Mouse (Mus musculus) intestine, embryonic 16.5 days (tissue): ENCODE results near the gene Gdpgp1. TPM values are rescaled to one million over a fixed set of nuclear protein-coding genes. Genes with fewer than 3 reads are reported as not detected.
A peak's percentile ranks its signal among the peaks of the same experiment; 100 is the strongest.

Experiments used
- ATAC-seq: fragments of 200-750 bp; cut with Nextera tagmentation; 2 replicates; pipeline ENCODE4 v1.8.0; 2017; ENCODE audit warnings: moderate TSS enrichment, moderate library complexity
- H3K27ac ChIP-seq: fragments of 300-500 bp; sonication (generic); 2 replicates; pipeline ENCODE4 v1.5.1; 2014; ENCODE audit warnings: mild to moderate bottlenecking, low read length
- H3K27me3 ChIP-seq: fragments of 300-500 bp; sonication (generic); replicated peaks from 2 replicates; pipeline ENCODE4 v1.6.1; 2014; ENCODE audit warnings: low read length, control low read depth, mixed read lengths; ENCODE audit not compliant: control insufficient read depth, insufficient read depth
- H3K36me3 ChIP-seq: fragments of 300-500 bp; sonication (generic); 2 replicates; pipeline ENCODE4 v1.6.1; 2014; ENCODE audit warnings: low read length, control low read depth; ENCODE audit not compliant: control insufficient read depth, insufficient read depth
- H3K4me1 ChIP-seq: fragments of 300-500 bp; sonication (generic); 2 replicates; pipeline ENCODE4 v1.6.1; 2014; ENCODE audit warnings: low read length, control low read depth, mixed read lengths; ENCODE audit not compliant: control insufficient read depth, insufficient read depth
- H3K4me2 ChIP-seq: fragments of 300-500 bp; sonication (generic); 2 replicates; pipeline ENCODE4 v1.6.1; 2014; ENCODE audit warnings: low read depth, low read length, control low read depth
- H3K4me3 ChIP-seq: fragments of 300-500 bp; sonication (generic); 2 replicates; pipeline ENCODE4 v1.5.1; 2014; ENCODE audit warnings: mild to moderate bottlenecking, low read length
- H3K9ac ChIP-seq: fragments of 300-500 bp; sonication (generic); 2 replicates; pipeline ENCODE4 v1.6.1; 2014; ENCODE audit warnings: low read depth, low read length
- H3K9me3 ChIP-seq: fragments of 300-500 bp; sonication (generic); 2 replicates; pipeline ENCODE4 v1.6.1; 2016; ENCODE audit warnings: low read length, control low read depth; ENCODE audit not compliant: control insufficient read depth
- WGBS: fragments of 180-500 bp; shearing (Covaris S2); extraction: QIAGEN DNeasy Blood & Tissue Kit; methylation state at CpG from one replicate; pipeline ENCODE4 v1.1.7; 2014; 5-methylcytosine and 5-hydroxymethylcytosine counted together
- polyA plus RNA-seq: library from polyadenylated mRNA; unstranded; fragments of >200 nt; fragmentation: Nextera tagmentation; extraction: Ambion mirVana; gene quantifications from 2 replicates; pipeline ENCODE4 v1.2.1, GENCODE M21; 2015

Gdpgp1 gene
- polyA plus RNA-seq, 1 experiment from 2014 or later = 7.6 TPM

- Histone ChIP-seq H3K27me3 (no peaks in the 10 kb centered on the region), H3K27ac (no peak overlapping the region), H3K9ac (no peak overlapping the region), H3K4me2 (no peak overlapping the region), H3K4me3 (no peak overlapping the region), H3K36me3 (0 out of 2 replicates have a peak, but pooled peaks cover 15% of the 10 kb centered on the region), H3K9me3 (no peaks in the 10 kb centered on the region), H3K4me1 (0 out of 2 replicates have a peak, but pooled peaks cover 2% of the 10 kb centered on the region)
- 31% methylated on average over 4 of the region's 4 CpGs for WGBS
- ATAC-seq = peak; percentile 77
Measured at GRCm38 (mm10) chr7:80215398-80215797, 17.3 kb upstream of the Gdpgp1 start.

- Histone ChIP-seq H3K27ac (no peak overlapping the region), H3K4me1 (0 out of 2 replicates have a peak, but pooled peaks cover 2% of the 10 kb centered on the region), H3K4me2 (no peak overlapping the region), H3K4me3 (no peak overlapping the region), H3K9ac (no peak overlapping the region), H3K27me3 (no peaks in the 10 kb centered on the region), H3K36me3 (0 out of 2 replicates have a peak, but pooled peaks cover 15% of the 10 kb centered on the region), H3K9me3 (no peaks in the 10 kb centered on the region)
- WGBS = 82% methylated on average over 8 of the region's 8 CpGs
- ATAC-seq = no peak
Measured at GRCm38 (mm10) chr7:80216566-80216965, 16.1 kb upstream of the Gdpgp1 start.

GRCm38 (mm10) chr7:80218666-80219065 lies 14.0 kb upstream of the Gdpgp1 start:
- H3K4me1 ChIP-seq = 0 out of 2 replicates have a peak, but pooled peaks cover 2% of the 10 kb centered on the region
- no peaks in the 10 kb centered on the region for H3K27me3 ChIP-seq
- 0 out of 2 replicates have a peak, but pooled peaks cover 15% of the 10 kb centered on the region for H3K36me3 ChIP-seq
- H3K9ac ChIP-seq = no peak overlapping the region
- H3K4me2 ChIP-seq = no peak overlapping the region
- no peak for ATAC-seq
- no peaks in the 10 kb centered on the region for H3K9me3 ChIP-seq
- no peak overlapping the region for H3K27ac ChIP-seq
- WGBS = 89% methylated on average over 9 of the region's 9 CpGs
- H3K4me3 ChIP-seq = no peak overlapping the region

GRCm38 (mm10) chr7:80220237-80220797 lies 12.3 kb upstream of the Gdpgp1 start:
- Histone ChIP-seq H3K9me3 (no peaks in the 10 kb centered on the region), H3K9ac (no peak overlapping the region), H3K27me3 (no peaks in the 10 kb centered on the region), H3K4me2 (no peak overlapping the region), H3K4me3 (no peak overlapping the region), H3K36me3 (peaks cover 22% of the 10 kb centered on the region; the same call in 1 of the 2 replicates), H3K4me1 (0 out of 2 replicates have a peak, but pooled peaks cover under 1% of the 10 kb centered on the region), H3K27ac (no peak overlapping the region)
- no peak for ATAC-seq
- WGBS = 94% methylated on average over 9 of the region's 9 CpGs

- H3K9me3 ChIP-seq = no peaks in the 10 kb centered on the region
- WGBS = 83% methylated on average over 4 of the region's 4 CpGs
- no peaks in the 10 kb centered on the region for H3K4me1 ChIP-seq
- H3K36me3 ChIP-seq = peaks cover 22% of the 10 kb centered on the region; the same call in 1 of the 2 replicates
- no peak overlapping the region for H3K4me2 ChIP-seq
- no peaks in the 10 kb centered on the region for H3K27me3 ChIP-seq
- no peak for ATAC-seq
- H3K9ac ChIP-seq = no peak overlapping the region
- no peak overlapping the region for H3K4me3 ChIP-seq
- H3K27ac ChIP-seq = no peak overlapping the region
Measured at GRCm38 (mm10) chr7:80221179-80221750, 11.4 kb upstream of the Gdpgp1 start.

- Histone ChIP-seq H3K9ac (no peak overlapping the region), H3K9me3 (no peaks in the 10 kb centered on the region), H3K36me3 (peaks cover 17% of the 10 kb centered on the region; the same call in 1 of the 2 replicates), H3K4me2 (no peak overlapping the region), H3K4me3 (no peak overlapping the region), H3K27ac (no peak overlapping the region), H3K27me3 (no peaks in the 10 kb centered on the region), H3K4me1 (peaks cover 3% of the 10 kb centered on the region; the same call in 1 of the 2 replicates)
- whole genome bisulfite sequencing = 91% methylated on average over 4 of the region's 4 CpGs
- no peak for ATAC-seq
Measured at GRCm38 (mm10) chr7:80227065-80227464, 5.6 kb upstream of the Gdpgp1 start.

GRCm38 (mm10) chr7:80230196-80230595 lies 2.5 kb upstream of the Gdpgp1 start:
- H3K4me1 ChIP-seq = peaks cover 7% of the 10 kb centered on the region
- H3K36me3 ChIP-seq = peaks cover 11% of the 10 kb centered on the region; the same call in 1 of the 2 replicates
- 0 out of 2 replicates have a peak overlapping the region, but pooled peaks have one; percentile 61 for H3K4me2 ChIP-seq
- peak overlapping the region; percentile 4; the same call in 1 of the 2 replicates for H3K4me3 ChIP-seq
- WGBS = 60% methylated on average over 6 of the region's 6 CpGs
- H3K9me3 ChIP-seq = no peaks in the 10 kb centered on the region
- ATAC-seq = no peak
- H3K27me3 ChIP-seq = no peaks in the 10 kb centered on the region
- H3K27ac ChIP-seq = no peak overlapping the region
- H3K9ac ChIP-seq = peak overlapping the region; percentile 27; the same call in 1 of the 2 replicates

- under 1% methylated on average over 29 of the region's 29 CpGs for WGBS
- peak overlapping the region; percentile 61 for H3K4me2 ChIP-seq
- H3K4me1 ChIP-seq = peaks cover 7% of the 10 kb centered on the region
- no peaks in the 10 kb centered on the region for H3K9me3 ChIP-seq
- H3K27me3 ChIP-seq = no peaks in the 10 kb centered on the region
- peak overlapping the region; percentile 78 for H3K9ac ChIP-seq
- H3K4me3 ChIP-seq = peak overlapping the region; percentile 78
- peak overlapping the region; percentile 93 for H3K27ac ChIP-seq
- H3K36me3 ChIP-seq = peaks cover 9% of the 10 kb centered on the region; the same call in 1 of the 2 replicates
- ATAC-seq = peak; percentile 75
Measured at GRCm38 (mm10) chr7:80231971-80232488, 635 bp upstream of the Gdpgp1 start.

GRCm38 (mm10) chr7:80233799-80234198 lies 1.1 kb downstream of the Gdpgp1 start:
- Histone ChIP-seq H3K27ac (no peak overlapping the region), H3K9ac (peak overlapping the region; percentile 75; the same call in 1 of the 2 replicates), H3K4me1 (peaks cover 7% of the 10 kb centered on the region), H3K27me3 (no peaks in the 10 kb centered on the region), H3K9me3 (no peaks in the 10 kb centered on the region), H3K4me3 (peak overlapping the region; percentile 78), H3K36me3 (peaks cover 6% of the 10 kb centered on the region; the same call in 1 of the 2 replicates), H3K4me2 (peak overlapping the region; percentile 59)
- 56% methylated on average over 9 of the region's 9 CpGs for WGBS
- ATAC-seq = no peak
